Mouse (Mus musculus): ENCODE results near the gene Rsf1. TPM values are rescaled to one million over a fixed set of nuclear protein-coding genes. Genes with fewer than 3 reads are reported as not detected.
A peak's percentile ranks its signal among the peaks of the same experiment; 100 is the strongest.

Rsf1 gene
- 14.4 and 15.1 TPM in 2 replicates for polyA plus RNA-seq (2015; fragmentation: Nextera tagmentation; extraction: Ambion mirVana)

DNA sequence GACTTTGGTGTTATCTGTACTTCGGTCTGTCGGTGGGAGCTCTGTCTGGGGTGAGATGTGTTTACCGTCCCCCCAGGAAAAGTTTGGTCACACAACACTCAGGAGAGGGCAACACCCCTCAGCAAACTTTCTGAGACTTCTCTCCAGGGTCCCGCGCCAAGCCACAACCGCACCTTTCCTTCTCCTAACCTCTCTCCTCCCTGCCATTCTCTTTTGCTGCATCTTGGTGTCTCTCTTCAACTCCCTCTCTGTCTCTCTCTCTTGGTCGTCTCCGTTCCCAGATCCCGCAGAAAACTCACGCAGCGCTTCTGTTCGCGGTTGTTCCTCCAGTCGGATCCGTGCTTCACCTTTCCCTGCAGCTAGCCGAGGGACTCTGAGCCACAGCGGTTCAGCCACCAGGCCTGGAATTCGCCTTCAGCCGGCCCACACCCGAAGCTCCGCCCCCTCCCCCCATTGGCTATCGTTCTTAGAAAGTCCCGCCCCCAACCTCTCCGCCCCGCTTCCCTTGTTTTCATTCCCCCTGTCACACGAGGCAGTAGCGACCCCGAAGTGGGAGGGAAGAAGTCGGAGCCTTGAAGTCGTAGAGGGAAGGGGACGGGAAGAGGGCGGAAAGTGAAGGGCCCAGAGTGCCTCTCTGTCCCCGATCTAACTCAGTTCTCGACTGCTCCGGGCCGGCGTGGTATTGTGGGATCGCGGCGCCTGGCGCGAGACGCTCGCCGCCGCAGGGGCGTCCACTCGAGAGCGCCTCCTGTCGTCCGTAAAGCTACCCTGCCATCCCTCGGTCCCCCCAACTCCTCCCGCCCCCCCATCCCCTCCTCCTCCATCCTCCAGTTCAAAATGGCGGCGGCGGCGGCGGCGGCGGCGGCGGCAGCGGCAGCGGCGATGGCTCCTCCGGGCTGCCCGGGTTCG, at the start of gene Rsf1, which contains the start of gene Aamdc:
TSS of gene Rsf1 (plus strand) at position 823 of the 909 bp plus-strand sequence.
TSS of gene Aamdc (minus strand) at position 431 of the 909 bp plus-strand sequence.
- Histone ChIP-seq H3K9ac (peak within 1 kb of the TSS; percentile 100), H3K27me3 (no peaks in the 10 kb centered on the region), H3K27ac (peak within 1 kb of the TSS; percentile 97), H3K36me3 (no peaks in the 10 kb centered on the region), H3K4me1 (replicated peaks) (peaks cover 18% of the 10 kb centered on the region), H3K9me3 (replicated peaks) (no peaks in the 10 kb centered on the region), H3K4me3 (peak within 1 kb of the TSS; percentile 99), H3K4me2 (peak within 1 kb of the TSS; percentile 87)
- WGBS: under 1% methylated on average over 64 of the region's 68 CpGs
- ATAC-seq (replicated peaks; ENCODE audit: insufficient number of reproducible peaks, insufficient read depth, low FRiP score, low read depth): peak; percentile 95

DNA sequence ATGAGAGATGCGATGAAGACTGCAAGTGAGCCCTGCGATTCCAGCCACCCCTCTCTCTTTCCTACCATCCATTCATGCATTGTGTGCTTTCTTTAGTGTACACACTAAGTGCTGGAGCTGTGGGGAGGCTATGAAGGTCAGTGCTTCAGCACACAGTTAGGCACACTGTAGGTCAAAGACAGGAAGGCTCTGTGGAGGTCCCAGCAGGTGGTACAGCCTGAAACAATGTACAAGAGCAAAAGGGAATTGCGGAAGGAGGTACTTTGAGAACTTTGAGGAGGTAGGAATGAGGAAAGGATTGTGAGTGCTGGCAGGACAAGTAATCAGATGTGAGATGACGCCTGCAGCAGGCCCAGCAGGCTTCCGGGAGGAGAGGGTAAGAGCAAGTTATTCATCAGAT, 44.2 kb upstream of the Rsf1 start:
- Histone ChIP-seq H3K4me3 (no peak overlapping the region), H3K36me3 (peaks cover 64% of the 10 kb centered on the region), H3K4me2 (no peak overlapping the region), H3K27ac (no peak overlapping the region), H3K9ac (no peak overlapping the region), H3K4me1 (replicated peaks) (no peaks in the 10 kb centered on the region), H3K27me3 (no peaks in the 10 kb centered on the region), H3K9me3 (replicated peaks) (no peaks in the 10 kb centered on the region)
- 92% methylated on average over 5 of the region's 5 CpGs for WGBS
- ATAC-seq (replicated peaks; ENCODE audit: insufficient number of reproducible peaks, insufficient read depth, low FRiP score, low read depth): no peak

DNA sequence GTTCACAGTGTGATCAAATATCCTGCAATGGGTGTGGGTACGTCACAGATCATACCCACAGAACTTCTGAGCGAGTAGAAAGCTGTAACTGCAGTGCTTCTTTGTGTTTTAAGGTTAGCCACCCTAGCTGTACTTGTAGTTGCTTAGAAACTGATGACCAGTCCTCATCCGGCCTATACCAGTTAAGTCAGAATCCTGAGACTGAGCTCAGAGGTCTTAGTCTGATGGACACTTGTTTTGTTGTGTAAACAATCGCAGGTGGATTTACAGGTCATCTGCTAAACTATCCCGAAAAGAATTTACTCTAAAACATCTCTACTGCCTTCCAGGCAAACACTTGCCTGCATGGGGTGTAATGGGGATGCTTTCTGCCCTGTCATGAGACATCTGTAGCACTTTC, 43.1 kb upstream of the Rsf1 start:
- no peaks in the 10 kb centered on the region for H3K27me3 ChIP-seq
- 88% methylated on average over 5 of the region's 5 CpGs for WGBS
- no peak overlapping the region for H3K27ac ChIP-seq
- H3K4me2 ChIP-seq: no peak overlapping the region
- no peak for ATAC-seq (replicated peaks; ENCODE audit: insufficient number of reproducible peaks, insufficient read depth, low FRiP score, low read depth)
- no peaks in the 10 kb centered on the region for H3K4me1 ChIP-seq (replicated peaks)
- H3K9me3 ChIP-seq (replicated peaks): no peaks in the 10 kb centered on the region
- H3K4me3 ChIP-seq: no peak overlapping the region
- no peak overlapping the region for H3K9ac ChIP-seq
- peaks cover 65% of the 10 kb centered on the region for H3K36me3 ChIP-seq

DNA sequence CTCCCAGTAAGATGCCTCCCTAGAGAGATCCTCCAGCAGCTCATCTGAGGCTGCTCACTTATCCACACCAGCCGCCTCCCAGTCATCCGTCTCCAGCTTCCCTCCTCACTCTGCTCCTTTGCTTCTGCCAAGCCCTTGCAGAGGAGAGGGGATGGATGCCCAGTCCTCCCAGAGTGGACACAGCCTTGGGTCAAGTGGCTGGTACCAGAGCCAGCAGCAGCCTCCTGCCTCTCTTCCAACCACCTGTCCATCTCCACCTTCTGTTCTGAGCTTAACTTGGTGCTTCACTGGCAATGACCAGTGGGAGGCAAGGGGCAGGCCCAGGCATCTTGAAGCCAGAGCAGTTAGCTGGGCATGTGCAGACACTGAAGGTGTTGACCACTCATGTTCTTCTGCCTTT, 33.2 kb upstream of the Rsf1 start:
- no peaks in the 10 kb centered on the region for H3K4me1 ChIP-seq (replicated peaks)
- no peak overlapping the region for H3K9ac ChIP-seq
- no peak overlapping the region for H3K27ac ChIP-seq
- WGBS: 83% methylated on average over 2 of the region's 2 CpGs
- no peaks in the 10 kb centered on the region for H3K27me3 ChIP-seq
- ATAC-seq (replicated peaks; ENCODE audit: insufficient number of reproducible peaks, insufficient read depth, low FRiP score, low read depth): no peak
- H3K36me3 ChIP-seq: peaks cover 23% of the 10 kb centered on the region
- no peaks in the 10 kb centered on the region for H3K9me3 ChIP-seq (replicated peaks)
- H3K4me3 ChIP-seq: no peak overlapping the region
- H3K4me2 ChIP-seq: no peak overlapping the region

- H3K9me3 ChIP-seq (replicated peaks): no peaks in the 10 kb centered on the region
- no peaks in the 10 kb centered on the region for H3K36me3 ChIP-seq
- WGBS: 91% methylated on average over 10 of the region's 10 CpGs
- no peaks in the 10 kb centered on the region for H3K4me1 ChIP-seq (replicated peaks)
- H3K4me2 ChIP-seq: no peak overlapping the region
- H3K9ac ChIP-seq: no peak overlapping the region
- no peak overlapping the region for H3K27ac ChIP-seq
- no peak overlapping the region for H3K4me3 ChIP-seq
- H3K27me3 ChIP-seq: no peaks in the 10 kb centered on the region
- ATAC-seq (replicated peaks; ENCODE audit: insufficient number of reproducible peaks, insufficient read depth, low FRiP score, low read depth): no peak
These were observed 30.4 kb upstream of the Rsf1 start for GRCm38 (mm10) chr7:97549301-97549700.

GRCm38 (mm10) chr7:97550673-97551072, 29.0 kb upstream of the Rsf1 start:
- Histone ChIP-seq H3K36me3 (no peaks in the 10 kb centered on the region), H3K4me2 (no peak overlapping the region), H3K9ac (no peak overlapping the region), H3K4me1 (replicated peaks) (no peaks in the 10 kb centered on the region), H3K27me3 (no peaks in the 10 kb centered on the region), H3K27ac (no peak overlapping the region), H3K9me3 (replicated peaks) (no peaks in the 10 kb centered on the region), H3K4me3 (no peak overlapping the region)
- WGBS: 77% methylated on average over 9 of the region's 9 CpGs
- ATAC-seq (replicated peaks; ENCODE audit: insufficient number of reproducible peaks, insufficient read depth, low FRiP score, low read depth): no peak

DNA sequence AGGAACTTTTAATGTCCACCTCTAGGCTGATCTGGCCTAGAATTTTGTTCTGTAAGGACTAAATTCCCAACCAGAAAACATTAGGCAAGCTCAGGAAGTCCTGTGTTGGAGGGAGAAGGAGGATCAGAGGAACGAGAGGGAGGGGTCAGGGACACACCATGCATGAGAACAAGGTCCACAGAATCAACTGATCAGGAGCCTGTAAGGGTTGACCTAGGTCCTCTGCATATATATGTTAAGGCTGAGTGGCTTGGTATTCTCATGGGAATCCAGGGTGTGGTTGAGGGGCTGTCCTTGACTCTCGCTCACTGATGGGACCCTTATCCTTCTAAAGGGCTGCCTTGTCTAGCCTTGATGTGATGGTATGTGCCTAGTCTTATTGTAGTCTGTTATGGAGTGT, 16.1 kb upstream of the Rsf1 start:
- WGBS: 79% methylated on average over 2 of the region's 2 CpGs
- ATAC-seq (replicated peaks; ENCODE audit: insufficient number of reproducible peaks, insufficient read depth, low FRiP score, low read depth): no peak
- no peak overlapping the region for H3K27ac ChIP-seq
- H3K27me3 ChIP-seq: no peaks in the 10 kb centered on the region
- H3K4me3 ChIP-seq: no peak overlapping the region
- no peak overlapping the region for H3K4me2 ChIP-seq
- no peak overlapping the region for H3K9ac ChIP-seq
- H3K4me1 ChIP-seq (replicated peaks): no peaks in the 10 kb centered on the region
- H3K36me3 ChIP-seq: peaks cover 4% of the 10 kb centered on the region; the same call in 1 of the 2 replicates
- no peaks in the 10 kb centered on the region for H3K9me3 ChIP-seq (replicated peaks)

DNA sequence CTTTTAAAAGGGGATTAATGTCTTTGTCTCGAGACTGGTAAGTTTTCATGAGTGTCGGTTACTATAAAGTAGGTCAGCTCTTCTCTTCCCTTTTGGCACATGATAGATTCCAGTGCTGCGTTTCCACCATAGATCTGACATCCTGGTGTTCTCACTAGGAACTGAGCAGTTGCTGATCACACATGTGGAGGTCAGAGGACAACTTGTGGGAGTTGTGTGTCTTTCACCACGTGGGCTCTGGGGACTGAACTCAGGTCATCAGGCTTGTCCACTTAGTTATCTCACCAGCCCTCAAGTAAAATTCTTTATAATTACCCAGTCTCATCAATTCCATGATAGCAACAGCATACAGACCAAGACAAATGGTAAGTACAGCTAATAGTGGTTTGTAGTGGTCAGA, 10.3 kb upstream of the Rsf1 start:
- H3K27ac ChIP-seq: no peak overlapping the region
- no peaks in the 10 kb centered on the region for H3K27me3 ChIP-seq
- H3K4me2 ChIP-seq: no peak overlapping the region
- H3K36me3 ChIP-seq: 0 out of 2 replicates have a peak, but pooled peaks cover 4% of the 10 kb centered on the region
- H3K9ac ChIP-seq: no peak overlapping the region
- ATAC-seq (replicated peaks; ENCODE audit: insufficient number of reproducible peaks, insufficient read depth, low FRiP score, low read depth): no peak
- H3K9me3 ChIP-seq (replicated peaks): no peaks in the 10 kb centered on the region
- no peak overlapping the region for H3K4me3 ChIP-seq
- no peaks in the 10 kb centered on the region for H3K4me1 ChIP-seq (replicated peaks)
- 63% methylated on average over 4 of the region's 4 CpGs for WGBS

DNA sequence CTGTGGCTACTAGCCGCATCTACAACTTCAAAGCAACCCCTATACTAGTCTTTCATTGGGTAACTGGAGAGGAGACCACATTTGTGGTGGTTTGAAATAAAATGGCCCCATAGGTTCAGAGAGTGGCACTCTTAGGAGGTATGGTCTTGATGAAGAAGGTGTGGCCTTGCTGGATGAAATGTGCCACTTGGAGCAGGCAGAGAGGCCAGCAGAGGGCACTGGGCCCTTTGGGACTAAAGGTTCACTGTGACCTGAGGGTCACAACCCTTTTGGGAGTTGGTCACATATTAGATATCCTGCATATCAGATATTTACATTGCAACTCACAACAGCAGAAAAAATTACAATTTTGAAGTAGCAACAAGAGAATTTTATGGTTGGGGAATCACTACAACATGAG, 9.3 kb upstream of the Rsf1 start:
- WGBS: 85% methylated on average over 1 of the region's 1 CpGs
- ATAC-seq (replicated peaks; ENCODE audit: insufficient number of reproducible peaks, insufficient read depth, low FRiP score, low read depth): no peak
- no peak overlapping the region for H3K27ac ChIP-seq
- H3K9ac ChIP-seq: no peak overlapping the region
- H3K4me3 ChIP-seq: no peak overlapping the region
- H3K9me3 ChIP-seq (replicated peaks): no peaks in the 10 kb centered on the region
- H3K4me2 ChIP-seq: no peak overlapping the region
- 0 out of 2 replicates have a peak, but pooled peaks cover 4% of the 10 kb centered on the region for H3K36me3 ChIP-seq
- H3K27me3 ChIP-seq: no peaks in the 10 kb centered on the region
- H3K4me1 ChIP-seq (replicated peaks): no peaks in the 10 kb centered on the region

GRCm38 (mm10) chr7:97578361-97579066, 1.2 kb upstream of the Rsf1 start:
- WGBS: 27% methylated on average over 8 of the region's 8 CpGs
- no peak for ATAC-seq (replicated peaks; ENCODE audit: insufficient number of reproducible peaks, insufficient read depth, low FRiP score, low read depth)

DNA sequence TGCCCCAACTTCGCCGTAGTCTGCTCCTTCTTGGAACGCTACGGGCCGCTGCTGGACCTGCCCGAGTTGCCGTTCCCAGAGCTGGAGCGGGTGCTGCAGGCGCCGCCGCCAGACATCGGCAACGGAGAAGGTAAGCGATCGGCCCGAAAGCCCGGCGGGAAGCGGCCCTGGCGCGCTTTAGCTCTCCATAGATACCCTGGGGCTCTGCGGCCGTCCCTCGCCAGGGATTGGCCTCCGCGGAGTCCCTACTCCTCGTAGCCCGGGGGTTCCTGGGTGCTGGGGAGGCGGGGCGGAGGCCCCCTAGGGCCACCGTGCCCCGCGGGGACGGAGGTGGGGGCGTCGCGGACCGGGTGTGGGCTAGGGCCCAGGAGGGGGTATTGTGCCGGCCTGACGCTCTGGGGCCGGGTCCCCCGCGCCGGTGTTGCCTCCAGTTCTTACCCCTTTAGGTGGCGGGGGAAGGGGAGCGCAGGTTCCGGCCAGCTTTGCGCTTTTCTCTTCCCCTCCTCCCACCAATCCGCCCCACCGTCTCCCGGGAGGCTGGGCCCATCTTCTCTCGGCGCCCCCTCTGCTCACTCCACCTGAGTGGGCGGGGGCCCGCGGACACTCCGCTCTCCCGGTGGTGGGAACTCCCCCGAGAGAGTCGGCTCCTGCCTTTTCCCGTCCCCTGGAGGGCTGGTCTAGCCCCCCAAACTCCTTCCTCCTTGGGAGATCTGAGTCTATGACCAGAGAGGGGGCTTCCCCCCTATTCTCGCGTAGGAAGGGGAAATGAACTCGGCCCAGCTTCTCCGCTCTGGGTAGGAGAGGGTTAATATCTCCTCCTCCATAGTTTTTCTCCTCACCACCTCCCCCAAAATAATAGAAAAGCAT, 520 bp downstream of the Rsf1 start:
- under 1% methylated on average over 60 of the region's 65 CpGs for WGBS
- Histone ChIP-seq H3K27me3 (no peaks in the 10 kb centered on the region), H3K4me3 (peak overlapping the region; percentile 99), H3K4me2 (peak overlapping the region; percentile 87), H3K9me3 (replicated peaks) (no peaks in the 10 kb centered on the region), H3K36me3 (no peaks in the 10 kb centered on the region), H3K9ac (peak overlapping the region; percentile 100), H3K4me1 (replicated peaks) (peaks cover 20% of the 10 kb centered on the region), H3K27ac (peak overlapping the region; percentile 97)
- ATAC-seq (replicated peaks; ENCODE audit: insufficient number of reproducible peaks, insufficient read depth, low FRiP score, low read depth): peak; percentile 44

More at GRCm38 (mm10) chr7:97578361-97579066, 1.2 kb upstream of the Rsf1 start:
- H3K4me1 ChIP-seq (replicated peaks): peaks cover 13% of the 10 kb centered on the region
- no peaks in the 10 kb centered on the region for H3K27me3 ChIP-seq
- H3K9ac ChIP-seq: peak overlapping the region; percentile 75
- H3K4me3 ChIP-seq: peak overlapping the region; percentile 99
- H3K9me3 ChIP-seq (replicated peaks): no peaks in the 10 kb centered on the region
- H3K4me2 ChIP-seq: peak overlapping the region; percentile 87
- no peaks in the 10 kb centered on the region for H3K36me3 ChIP-seq
- peak overlapping the region; percentile 97 for H3K27ac ChIP-seq
